Mouse (Mus musculus): Measurements from ENCODE around the gene Dzank1.

DNA sequence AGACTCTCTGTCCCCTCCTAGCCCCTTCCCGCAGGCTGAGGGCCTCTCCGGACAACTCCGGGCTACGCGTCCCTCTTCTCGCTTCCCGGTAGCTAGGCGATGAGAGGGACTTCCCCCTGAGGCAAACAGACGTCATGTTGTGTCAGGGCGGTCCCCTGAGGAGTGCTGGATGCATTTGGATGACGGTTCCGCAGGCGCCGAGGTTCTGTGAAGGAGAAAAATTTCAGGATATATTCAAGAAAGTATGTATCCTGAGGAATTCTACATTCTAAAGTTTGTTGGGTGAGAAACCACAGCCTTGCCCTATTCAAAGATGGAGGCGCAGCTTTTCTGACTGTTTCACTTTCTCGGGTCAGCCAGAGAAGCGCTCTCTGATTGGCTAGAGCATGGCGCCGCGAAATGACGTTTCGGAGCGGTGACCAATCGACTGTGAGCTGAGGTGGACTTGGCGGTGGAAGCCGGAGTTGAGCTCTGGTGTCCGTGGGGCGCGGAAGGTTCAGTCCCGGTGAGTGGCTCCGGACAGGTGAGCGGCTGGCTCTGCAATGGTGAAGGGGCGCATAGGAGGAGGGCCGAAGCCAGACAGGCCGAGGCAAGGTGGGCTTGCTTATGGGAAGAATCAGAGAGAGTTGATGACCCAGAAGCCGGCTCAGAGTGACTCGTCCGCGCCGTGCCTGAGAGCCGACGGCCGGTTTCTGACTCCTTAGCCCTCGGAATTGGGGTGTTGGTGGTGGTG lies 28.8 kb upstream of the Dzank1 start, which contains the start of gene Sec23b:
- TF ChIP-seq CTCF (IDR thresholded peaks at IDR 0.05) (no peak), EP300 (IDR thresholded peaks at IDR 0.05) (no peak)
